Mouse (Mus musculus) cerebellum, adult 2 months (tissue): ENCODE results near the gene Dnttip1.

Experiments used
- CTCF ChIP-seq: fragments of 200-500 bp; IDR thresholded peaks from 2 replicates; pipeline ENCODE4 v1.5.1; 2011; ENCODE audit warnings: low read depth, mild to moderate bottlenecking, control low read depth, low read length, moderate library complexity, borderline replicate concordance; ENCODE audit not compliant: insufficient read depth
- POLR2A ChIP-seq: fragments of 200-500 bp; IDR thresholded peaks from 2 replicates; pipeline ENCODE4 v1.6.1; 2011; ENCODE audit warnings: low read length, control low read depth, borderline replicate concordance; ENCODE audit not compliant: insufficient read depth

- TF ChIP-seq CTCF = no peak
- TF ChIP-seq POLR2A = no peak
Measured at GRCm38 (mm10) chr2:164754800-164755199, 9.0 kb downstream of the Dnttip1 start.
